ENCODE assay signal across 24 mouse cellular contexts in the genomic region with DNA sequence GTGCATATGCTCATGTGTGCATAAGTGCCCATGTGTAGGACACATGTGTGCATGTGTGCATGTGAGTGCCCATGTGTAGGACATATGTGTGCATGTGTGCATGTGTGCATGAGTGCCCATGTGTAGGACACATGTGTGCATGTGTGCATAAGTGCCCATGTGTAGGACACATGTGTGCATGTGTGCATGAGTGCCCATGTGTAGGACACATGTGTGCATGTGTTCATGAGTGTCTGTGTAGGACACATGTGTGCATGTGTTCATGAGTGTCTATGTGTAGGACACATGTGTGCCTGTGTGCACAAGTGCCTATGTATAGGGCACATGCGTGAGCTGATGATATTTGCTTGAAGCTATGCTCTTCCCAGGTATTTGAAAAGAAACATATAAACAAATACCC.
DNase-seq lines count a peak whose midpoint lies in the region; ATAC-seq and TF ChIP-seq lines count a peak whose summit lies in the region.
"Had no signal": no experiment of that assay in that cellular context is flagged by ENCODE, and none has a peak within 500 bp of the region (broad histone marks: within the 10 kb centered on the region; RNA-seq: fewer than 3 reads in every experiment).

No protein-coding gene starts in this region.

- peaks cover 38% of the 10 kb centered on the region for H3K4me1 ChIP-seq in midbrain, embryonic 12.5 days
- peaks cover 28% of the 10 kb centered on the region for H3K4me1 ChIP-seq in midbrain, embryonic 10.5 days
- H3K4me1 ChIP-seq in midbrain, embryonic 14.5 days (ENCODE audit: control insufficient read depth, insufficient read depth, low read length) = peaks cover 27% of the 10 kb centered on the region
- H3K4me1 ChIP-seq in midbrain, postnatal 0 days (ENCODE audit: insufficient read depth, low read length) = peaks cover 10% of the 10 kb centered on the region
- H3K4me1 ChIP-seq in midbrain, embryonic 15.5 days = peaks cover 36% of the 10 kb centered on the region
- H3K4me1 ChIP-seq: embryonic facial prominence, embryonic 13.5 days; embryonic facial prominence, embryonic 15.5 days had no signal

- no peak for TF ChIP-seq CTCF in midbrain, postnatal 0 days (IDR thresholded peaks at IDR 0.05)

- no peak for ATAC-seq in midbrain, embryonic 12.5 days (ENCODE audit: low FRiP score, low read depth)
- no peak for ATAC-seq in midbrain, embryonic 14.5 days (ENCODE audit: low FRiP score, low TSS enrichment)
- ATAC-seq in midbrain, postnatal 0 days (ENCODE audit: low FRiP score) = no peak
- no peak for ATAC-seq in midbrain, embryonic 15.5 days (replicated peaks)
- ATAC-seq: activated CD4-positive, CD25-positive, alpha-beta regulatory T cell, adult 4 months; forebrain, embryonic 14.5 days; forebrain, embryonic 16.5 days; Patski had no signal

- H3K4me3 ChIP-seq in midbrain, embryonic 12.5 days = no peak overlapping the region
- H3K4me3 ChIP-seq in midbrain, embryonic 10.5 days = no peak overlapping the region
- no peak overlapping the region for H3K4me3 ChIP-seq in midbrain, embryonic 14.5 days (replicated peaks; ENCODE audit: low read depth, low read length)
- H3K4me3 ChIP-seq in midbrain, postnatal 0 days (ENCODE audit: low read depth, low read length) = no peak overlapping the region
- H3K4me3 ChIP-seq in midbrain, embryonic 15.5 days = no peak overlapping the region
- H3K4me3 ChIP-seq: embryonic facial prominence, embryonic 13.5 days; embryonic facial prominence, embryonic 15.5 days; erythroblast, embryonic 14.5 days; forebrain, embryonic 10.5 days had no signal

- H3K27ac ChIP-seq in midbrain, embryonic 12.5 days (replicated peaks) = peak overlapping the region; percentile 39; the same call in 1 of the 2 replicates
- no peak overlapping the region; the same call in 1 of the 2 replicates for H3K27ac ChIP-seq in midbrain, embryonic 10.5 days (replicated peaks)
- peak overlapping the region; percentile 64 for H3K27ac ChIP-seq in midbrain, embryonic 14.5 days (replicated peaks; ENCODE audit: low read depth, low read length)
- no peak overlapping the region for H3K27ac ChIP-seq in midbrain, postnatal 0 days (ENCODE audit: low read depth, low read length)
- H3K27ac ChIP-seq in midbrain, embryonic 15.5 days = peak overlapping the region; percentile 56; the same call in 1 of the 2 replicates
- H3K27ac ChIP-seq: embryonic facial prominence, embryonic 13.5 days; embryonic facial prominence, embryonic 15.5 days; forebrain, embryonic 10.5 days had no signal

- no peaks in the 10 kb centered on the region for H3K9me3 ChIP-seq in midbrain, embryonic 12.5 days
- H3K9me3 ChIP-seq in midbrain, embryonic 10.5 days (replicated peaks) = no peaks in the 10 kb centered on the region
- H3K9me3 ChIP-seq in midbrain, embryonic 14.5 days (ENCODE audit: control insufficient read depth, low read length) = no peaks in the 10 kb centered on the region
- no peaks in the 10 kb centered on the region for H3K9me3 ChIP-seq in midbrain, postnatal 0 days (ENCODE audit: low read length)
- no peaks in the 10 kb centered on the region for H3K9me3 ChIP-seq in midbrain, embryonic 15.5 days
- H3K9me3 ChIP-seq: embryonic facial prominence, embryonic 13.5 days; embryonic facial prominence, embryonic 15.5 days; forebrain, embryonic 10.5 days had no signal

- H3K27me3 ChIP-seq in midbrain, embryonic 12.5 days = no peaks in the 10 kb centered on the region
- H3K27me3 ChIP-seq in midbrain, embryonic 10.5 days (ENCODE audit: low read depth, poor library complexity, severe bottlenecking) = no peaks in the 10 kb centered on the region
- H3K27me3 ChIP-seq in midbrain, embryonic 14.5 days (ENCODE audit: control insufficient read depth, insufficient read depth, low read length) = no peaks in the 10 kb centered on the region
- H3K27me3 ChIP-seq in midbrain, postnatal 0 days (ENCODE audit: insufficient read depth, low read length) = no peaks in the 10 kb centered on the region
- no peaks in the 10 kb centered on the region for H3K27me3 ChIP-seq in midbrain, embryonic 15.5 days (replicated peaks)
- H3K27me3 ChIP-seq: embryonic facial prominence, embryonic 13.5 days; embryonic facial prominence, embryonic 15.5 days; Patski had no signal

- DNase-seq in midbrain, embryonic 10.5 days (ENCODE audit: low spot score) = no peak
- no peak for DNase-seq in midbrain, embryonic 14.5 days
- DNase-seq in midbrain, postnatal 0 days (ENCODE audit: low spot score) = no peak
- no peak for DNase-seq in kidney, adult 18-20 months
- DNase-seq in cerebellum, postnatal 10 days = no peak
- DNase-seq: adrenal gland, adult 8-10 months; adrenal gland, postnatal 14 days; adrenal gland, postnatal 36 days; cerebellum, adult 11-12 months; cerebellum, adult 2 months; cerebellum, adult 9-10 months; cerebellum, postnatal 14 days; cerebellum, postnatal 36 days; embryo, embryonic 11 days had no signal

- 94% methylated on average over 1 of the region's 1 CpGs for WGBS in midbrain, embryonic 12.5 days
- WGBS in midbrain, embryonic 10.5 days = 95% methylated on average over 1 of the region's 1 CpGs
- WGBS in midbrain, embryonic 14.5 days = 100% methylated on average over 1 of the region's 1 CpGs
- 100% methylated on average over 1 of the region's 1 CpGs for WGBS in midbrain, postnatal 0 days
- WGBS in midbrain, embryonic 15.5 days = 100% methylated on average over 1 of the region's 1 CpGs

- no peaks in the 10 kb centered on the region for H3K36me3 ChIP-seq in midbrain, embryonic 12.5 days
- no peaks in the 10 kb centered on the region for H3K36me3 ChIP-seq in midbrain, embryonic 10.5 days
- no peaks in the 10 kb centered on the region for H3K36me3 ChIP-seq in midbrain, embryonic 14.5 days (ENCODE audit: control insufficient read depth, insufficient read depth, low read length)
- no peaks in the 10 kb centered on the region for H3K36me3 ChIP-seq in midbrain, postnatal 0 days (ENCODE audit: insufficient read depth, low read length)
- no peaks in the 10 kb centered on the region for H3K36me3 ChIP-seq in midbrain, embryonic 15.5 days (replicated peaks)
- H3K36me3 ChIP-seq: embryonic facial prominence, embryonic 13.5 days; embryonic facial prominence, embryonic 15.5 days; forebrain, embryonic 10.5 days had no signal

- H3K4me2 ChIP-seq in midbrain, embryonic 12.5 days (replicated peaks) = no peak overlapping the region
- no peak overlapping the region for H3K4me2 ChIP-seq in midbrain, embryonic 14.5 days (ENCODE audit: low read length)
- H3K4me2 ChIP-seq in midbrain, postnatal 0 days (ENCODE audit: low read depth, low read length, poor library complexity, severe bottlenecking) = no peak overlapping the region
- H3K4me2 ChIP-seq in midbrain, embryonic 15.5 days = no peak overlapping the region
- H3K4me2 ChIP-seq: embryonic facial prominence, embryonic 13.5 days; embryonic facial prominence, embryonic 15.5 days had no signal

- no peak overlapping the region for H3K9ac ChIP-seq in midbrain, embryonic 12.5 days (replicated peaks)
- no peak overlapping the region for H3K9ac ChIP-seq in midbrain, embryonic 14.5 days (replicated peaks; ENCODE audit: low read length)
- H3K9ac ChIP-seq in midbrain, postnatal 0 days (replicated peaks; ENCODE audit: low read length, poor library complexity, severe bottlenecking) = no peak overlapping the region
- no peak overlapping the region for H3K9ac ChIP-seq in midbrain, embryonic 15.5 days
- H3K9ac ChIP-seq: embryonic facial prominence, embryonic 13.5 days; embryonic facial prominence, embryonic 15.5 days had no signal

Comparison
In these comparisons a context has a peak if more than half of its experiments do, and no peak if none do; other contexts are left out.
1. H3K27ac ChIP-seq: peak in midbrain, embryonic 12.5 days (single experiment), midbrain, embryonic 14.5 days (single experiment) and midbrain, embryonic 15.5 days (single experiment); none in midbrain, embryonic 10.5 days (single experiment) and midbrain, postnatal 0 days (single experiment).